Mouse (Mus musculus) myocyte (in vitro differentiated cells): Measurements from ENCODE around the gene Safb.

Experiments
- E2F4 ChIP-seq: IDR thresholded peaks from one replicate; pipeline ENCODE4 v1.6.1; 2011; ENCODE audit warnings: mild to moderate bottlenecking, control low read depth, moderate library complexity; ENCODE audit not compliant: insufficient read depth
- MAX ChIP-seq: IDR thresholded peaks from one replicate; pipeline ENCODE4 v1.6.1; 2011; ENCODE audit warnings: low read depth, mild to moderate bottlenecking, control low read depth
- POLR2A ChIP-seq: IDR thresholded peaks from one replicate; pipeline ENCODE4 v1.6.1; 2011; ENCODE audit warnings: low read depth, mild to moderate bottlenecking, control low read depth, moderate library complexity; ENCODE audit not compliant: insufficient read length
- POLR2AphosphoS2 ChIP-seq: IDR thresholded peaks from one replicate; pipeline ENCODE4 v1.6.1; 2011; ENCODE audit warnings: low read depth, control low read depth; ENCODE audit not compliant: insufficient read length

- TF ChIP-seq MAX (no peak), E2F4 (no peak), POLR2A (peak; percentile 80), POLR2AphosphoS2 (peak; percentile 88)
Observed at GRCm38 (mm10) chr17:56613236-56613844, 28.7 kb downstream of the Safb start, which contains the start of gene Rpl36.
